Mouse (Mus musculus) forebrain, embryonic 13.5 days (tissue): ENCODE results near the gene Zkscan7. TPM values are rescaled to one million over a fixed set of nuclear protein-coding genes. Genes with fewer than 3 reads are reported as not detected.
A peak's percentile ranks its signal among the peaks of the same experiment; 100 is the strongest.

Source experiments
- ATAC-seq: fragments of 200-750 bp; cut with Nextera tagmentation; 2 replicates; pipeline ENCODE4 v1.8.0; 2017
- H3K27ac ChIP-seq: fragments of 300-500 bp; sonication (generic); 2 replicates; pipeline ENCODE4 v1.5.1; 2015; ENCODE audit warnings: inconsistent platforms, mild to moderate bottlenecking, moderate library complexity
- H3K27me3 ChIP-seq: fragments of 300-500 bp; sonication (generic); 2 replicates; pipeline ENCODE4 v1.6.1; 2015; ENCODE audit warnings: mild to moderate bottlenecking, inconsistent platforms
- H3K36me3 ChIP-seq: fragments of 300-500 bp; sonication (generic); 2 replicates; pipeline ENCODE4 v1.6.1; 2015; ENCODE audit warnings: mild to moderate bottlenecking, inconsistent platforms; ENCODE audit not compliant: poor library complexity, severe bottlenecking
- H3K4me1 ChIP-seq: fragments of 300-500 bp; sonication (generic); 2 replicates; pipeline ENCODE4 v1.6.1; 2015; ENCODE audit warnings: inconsistent platforms
- H3K4me2 ChIP-seq: fragments of 300-500 bp; sonication (generic); 2 replicates; pipeline ENCODE4 v1.6.1; 2015; ENCODE audit warnings: inconsistent platforms, mild to moderate bottlenecking, moderate library complexity
- H3K4me3 ChIP-seq: fragments of 300-500 bp; sonication (generic); 2 replicates; pipeline ENCODE4 v1.5.1; 2015; ENCODE audit warnings: mild to moderate bottlenecking, inconsistent platforms
- H3K9ac ChIP-seq: fragments of 300-500 bp; sonication (generic); 2 replicates; pipeline ENCODE4 v1.6.1; 2015; ENCODE audit warnings: mild to moderate bottlenecking, inconsistent platforms
- H3K9me3 ChIP-seq: fragments of 300-500 bp; sonication (generic); replicated peaks from 2 replicates; pipeline ENCODE4 v1.6.1; 2016; ENCODE audit warnings: inconsistent platforms
- WGBS: fragments of 180-500 bp; shearing (Covaris S2); methylation state at CpG from one replicate; pipeline ENCODE4 v1.1.7; 2015; 5-methylcytosine and 5-hydroxymethylcytosine counted together
- polyA plus RNA-seq: library from polyadenylated mRNA; unstranded; fragments of >200 nt; fragmentation: Nextera tagmentation; extraction: Ambion mirVana; gene quantifications from 2 replicates; pipeline ENCODE4 v1.2.1, GENCODE M21; 2015

Gene Zkscan7
- polyA plus RNA-seq, 1 experiment from 2014 or later, result 4.2 TPM

GRCm38 (mm10) chr9:122922936-122923381, 37.5 kb downstream of the Zkscan7 start, which contains the start of gene Zfp105:
Gene Zfp105 (plus strand): TSS chr9:122923072.
- no peaks in the 10 kb centered on the region for H3K9me3 ChIP-seq
- H3K27me3 ChIP-seq, result 0 out of 2 replicates have a peak, but pooled peaks cover 2% of the 10 kb centered on the region
- peak within 1 kb of the TSS; percentile 97 for H3K9ac ChIP-seq
- peak within 1 kb of the TSS; percentile 87 for H3K4me3 ChIP-seq
- peak within 1 kb of the TSS; percentile 74 for H3K27ac ChIP-seq
- peak within 1 kb of the TSS; percentile 63 for H3K4me2 ChIP-seq
- peaks cover 6% of the 10 kb centered on the region for H3K4me1 ChIP-seq
- H3K36me3 ChIP-seq, result peaks cover 32% of the 10 kb centered on the region
- under 1% methylated on average over 42 of the region's 43 CpGs for WGBS
- peak; percentile 99 for ATAC-seq

- Histone ChIP-seq H3K9ac (no peak overlapping the region), H3K4me2 (no peak overlapping the region), H3K27me3 (no peaks in the 10 kb centered on the region), H3K4me3 (no peak overlapping the region), H3K36me3 (peaks cover 80% of the 10 kb centered on the region), H3K9me3 (no peaks in the 10 kb centered on the region), H3K4me1 (peaks cover under 1% of the 10 kb centered on the region), H3K27ac (no peak overlapping the region)
- no peak for ATAC-seq
- WGBS, result 95% methylated on average over 3 of the region's 3 CpGs
Observed at GRCm38 (mm10) chr9:122928915-122929314, 43.4 kb downstream of the Zkscan7 start.

Other genes starting within 250 kb of the Zkscan7 start
- gene Topaz1, start 138.3 kb upstream of the Zkscan7 start, polyA plus RNA-seq, result not detected in 2 replicates
- 6.9 and 7.0 TPM in 2 replicates for gene Tcaim, start 80.1 kb upstream of the Zkscan7 start, polyA plus RNA-seq
- 0.43 TPM in 1 of 2 replicates, not detected in the other for gene Gm35549, start 41.6 kb upstream of the Zkscan7 start, polyA plus RNA-seq
- 80.5 and 95.8 TPM in 2 replicates for gene Zfp445, start 19.7 kb upstream of the Zkscan7 start, polyA plus RNA-seq
- gene Zfp105, start 37.4 kb downstream of the Zkscan7 start, polyA plus RNA-seq, result 30.5 TPM in 2 replicates
- gene 1110059G10Rik, start 65.3 kb downstream of the Zkscan7 start, polyA plus RNA-seq, result 32.6 and 34.1 TPM in 2 replicates
- gene Kif15, start 65.4 kb downstream of the Zkscan7 start, polyA plus RNA-seq, result 70.5 and 73.0 TPM in 2 replicates
- gene Tmem42, start 135.6 kb downstream of the Zkscan7 start, polyA plus RNA-seq, result 16.4 and 17.9 TPM in 2 replicates
- gene Tgm4, start 149.0 kb downstream of the Zkscan7 start, polyA plus RNA-seq, result 0.68 TPM in 1 of 2 replicates, not detected in the other
- gene Zdhhc3, start 227.5 kb downstream of the Zkscan7 start, polyA plus RNA-seq, result 66.8 and 80.7 TPM in 2 replicates
- 110 and 118 TPM in 2 replicates for gene Exosc7, start 227.5 kb downstream of the Zkscan7 start, polyA plus RNA-seq